Mouse (Mus musculus): ENCODE results near the gene Cyp2b23.
"Not testable (repeated sequence)": the region's sequence is repeated elsewhere in the genome, so short reads cannot be mapped to it uniquely, and the experiment has no call there.

The Cyp2b23 gene

GRCm38 (mm10) chr7:26686337-26686736 is at the start of gene Cyp2b23:
Gene Cyp2b23, minus strand, starts transcription at chr7:26686437.
- no peak for DNase-seq (ENCODE audit: low read depth, low spot score)

GRCm38 (mm10) chr7:26711061-26711460 is 24.8 kb upstream of the Cyp2b23 start:
- no peak for DNase-seq (ENCODE audit: low read depth, low spot score)

DNA sequence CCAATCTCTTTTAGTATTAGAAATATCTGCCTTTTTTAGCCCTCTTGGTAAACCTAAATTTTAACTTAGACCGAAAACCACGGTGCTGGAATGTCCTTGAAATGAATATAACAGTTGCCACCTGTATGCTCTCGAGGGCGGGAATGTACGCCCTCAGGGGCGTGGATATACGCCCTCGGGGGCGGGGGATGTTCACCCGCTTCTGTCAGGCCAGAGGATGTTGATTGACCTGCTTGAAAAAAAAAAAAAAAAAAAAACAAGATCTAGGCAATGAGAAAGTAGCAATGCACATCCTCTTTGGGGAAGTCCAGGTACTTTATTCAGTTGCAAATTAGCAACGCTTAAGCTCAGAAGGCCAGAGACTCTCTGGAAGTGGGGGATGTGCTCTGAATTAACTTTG is 20.8 kb upstream of the Cyp2b23 start:
- no peak for DNase-seq (ENCODE audit: low read depth, low spot score)

DNA sequence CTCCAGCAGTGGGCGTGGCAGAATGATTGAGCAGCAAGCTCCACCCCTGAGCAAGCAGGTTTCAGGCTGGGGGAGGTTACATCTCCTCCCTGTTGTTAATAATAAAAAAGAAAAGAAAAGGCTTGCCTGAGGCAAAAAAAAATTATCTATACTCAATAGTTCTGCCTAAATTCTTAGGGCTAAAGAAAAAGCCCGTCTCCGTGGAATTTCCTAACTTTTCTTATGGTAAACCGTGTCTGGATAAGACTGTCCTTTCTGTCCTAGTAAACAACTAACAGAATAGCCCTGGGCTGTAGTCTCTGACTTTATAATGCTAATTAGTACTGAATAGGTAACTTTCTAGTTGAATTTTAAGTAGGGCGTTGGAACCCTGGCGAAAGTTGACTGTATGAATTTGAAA is 20.0 kb upstream of the Cyp2b23 start:
- DNase-seq (ENCODE audit: low read depth, low spot score), result not testable (repeated sequence)

GRCm38 (mm10) chr7:26700151-26700550 is 13.9 kb upstream of the Cyp2b23 start:
- DNase-seq (ENCODE audit: low read depth, low spot score), result no peak

DNA sequence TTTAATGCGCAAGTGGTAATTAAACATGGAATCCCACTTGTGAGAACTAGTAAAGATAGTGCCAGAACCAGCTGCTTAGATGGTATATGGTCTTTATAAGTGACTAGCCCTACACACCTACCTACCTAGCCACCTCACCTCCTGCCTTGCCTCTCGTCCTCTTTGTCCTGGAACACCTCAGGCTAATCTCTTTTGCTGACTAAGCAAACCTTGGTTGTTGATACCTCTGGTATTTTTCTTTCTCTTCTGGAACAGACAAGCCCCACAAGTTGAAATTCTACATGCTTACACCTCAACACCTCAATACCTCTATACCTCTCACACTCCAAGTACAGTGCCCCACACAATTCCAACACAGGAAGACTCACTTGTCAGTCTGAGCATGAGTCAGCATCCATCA is 524 bp downstream of the Cyp2b23 start:
- DNase-seq (ENCODE audit: low read depth, low spot score), result no peak

GRCm38 (mm10) chr7:26667466-26667865 is 18.8 kb downstream of the Cyp2b23 start:
- not testable (repeated sequence) for DNase-seq (ENCODE audit: low read depth, low spot score)

DNA sequence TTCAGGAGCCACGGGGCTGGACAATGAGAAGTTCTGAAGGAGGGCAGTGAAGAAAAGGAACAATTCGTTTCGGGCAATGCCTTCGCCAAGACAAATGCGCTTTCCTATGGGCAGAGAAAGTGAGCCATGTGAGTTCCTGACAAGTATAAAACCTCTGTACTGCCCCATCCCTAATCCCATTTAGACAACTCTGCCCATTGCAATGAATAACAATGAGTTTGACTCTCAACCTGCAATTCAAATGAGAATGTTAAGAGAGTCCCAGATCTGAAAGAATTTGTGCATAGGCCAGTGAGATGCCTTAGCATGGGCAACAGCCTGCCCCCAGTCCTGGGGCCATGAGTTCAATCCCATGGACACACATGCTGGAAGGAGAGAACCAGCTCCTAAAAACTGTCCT is 20.2 kb downstream of the Cyp2b23 start:
- no peak for DNase-seq (ENCODE audit: low read depth, low spot score)

- DNase-seq (ENCODE audit: low read depth, low spot score), result not testable (repeated sequence)
Measured at GRCm38 (mm10) chr7:26618364-26618763, 67.9 kb downstream of the Cyp2b23 start, which contains the start of gene Vmn1r185. Gene Vmn1r185, minus strand, starts transcription at chr7:26618464.
